Mouse (Mus musculus): ENCODE data around the gene Plagl2. TPM values are rescaled to one million over a fixed set of nuclear protein-coding genes. Genes with fewer than 3 reads are reported as not detected.

Gene Plagl2
- total RNA-seq, 1 experiment from 2014 or later, result 12.0 TPM

- DNase-seq, result no peak
Observed at GRCm38 (mm10) chr2:153239021-153239859, 2.0 kb downstream of the Plagl2 start.

DNA sequence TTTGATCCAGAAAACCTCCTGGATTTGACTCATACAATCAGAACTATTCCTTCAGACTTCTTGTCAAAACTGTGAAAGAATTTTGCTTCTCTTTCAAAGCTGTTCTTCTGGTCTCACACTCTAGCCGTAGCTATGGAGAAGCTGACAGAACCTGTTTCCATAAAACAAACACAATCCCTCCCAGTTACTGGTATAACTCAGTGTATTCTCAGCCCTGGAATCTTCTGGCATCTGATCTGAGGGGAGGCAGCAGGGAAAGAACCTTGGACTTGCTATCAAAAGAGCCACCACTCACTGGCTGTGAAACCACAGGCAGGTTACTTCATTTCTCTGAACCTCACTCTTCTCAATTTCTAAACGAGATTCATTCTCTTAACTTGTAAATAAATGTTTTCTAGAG is 2.8 kb downstream of the Plagl2 start:
- no peak for DNase-seq

GRCm38 (mm10) chr2:153237891-153238290 is 3.3 kb downstream of the Plagl2 start:
- DNase-seq, result no peak

DNA sequence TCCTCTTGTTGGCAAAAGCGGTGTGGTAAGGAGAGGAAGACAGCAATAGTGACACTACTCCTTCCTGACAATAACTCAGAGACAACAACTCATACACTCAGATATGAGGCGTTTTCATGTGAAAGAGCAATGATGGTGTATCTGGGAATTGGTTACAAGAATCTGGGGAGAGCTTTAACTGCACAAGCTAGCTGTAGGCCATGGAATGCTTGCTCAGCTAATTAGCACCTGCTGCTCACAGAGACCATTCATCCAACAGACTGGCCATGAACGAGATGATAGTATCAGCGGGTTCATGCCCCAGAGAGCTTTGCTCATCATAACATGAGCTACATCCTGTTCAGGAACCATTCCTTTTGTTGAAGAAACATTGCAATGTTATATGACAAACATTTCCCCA is 4.0 kb downstream of the Plagl2 start:
- no peak for DNase-seq

- DNase-seq, result no peak
Observed at GRCm38 (mm10) chr2:153228523-153228922, 12.7 kb downstream of the Plagl2 start.

DNA sequence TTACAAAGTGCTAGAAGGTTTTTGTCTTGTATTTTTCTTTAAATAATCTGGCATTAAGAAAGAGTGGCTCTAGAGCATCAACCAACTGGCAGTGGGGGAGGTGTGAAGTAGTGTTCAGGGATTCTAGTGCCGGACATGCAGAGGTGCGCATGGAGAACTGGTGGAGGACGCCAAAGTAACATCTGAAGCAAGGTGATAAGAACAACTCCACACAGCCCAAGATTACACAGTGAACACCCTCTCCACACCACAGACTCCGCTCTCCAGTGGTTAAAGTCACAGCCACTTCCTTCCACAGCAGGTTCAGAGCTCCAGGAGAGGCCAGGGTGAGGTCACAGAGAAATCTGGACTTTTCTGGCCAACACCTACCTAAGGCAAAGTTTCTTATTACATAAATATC is 13.3 kb downstream of the Plagl2 start:
- DNase-seq, result no peak

DNA sequence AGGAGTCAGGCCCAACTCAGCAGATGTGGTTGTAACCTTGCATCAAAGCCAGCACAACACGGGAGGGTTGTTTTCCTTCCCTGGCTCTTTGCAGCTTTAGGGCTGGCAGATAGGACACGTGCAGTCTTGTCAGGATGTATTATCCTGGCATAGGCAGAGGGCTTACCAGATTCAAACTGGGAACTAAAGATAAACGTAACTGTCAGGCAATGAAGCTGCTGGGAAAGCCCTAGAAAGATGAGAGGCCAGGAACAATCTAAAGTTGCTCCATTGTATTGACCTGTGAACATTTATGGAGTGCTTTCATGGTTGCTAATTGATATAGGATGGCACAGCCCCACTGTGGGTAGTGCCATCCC is 15.7 kb downstream of the Plagl2 start:
- DNase-seq, result no peak

DNA sequence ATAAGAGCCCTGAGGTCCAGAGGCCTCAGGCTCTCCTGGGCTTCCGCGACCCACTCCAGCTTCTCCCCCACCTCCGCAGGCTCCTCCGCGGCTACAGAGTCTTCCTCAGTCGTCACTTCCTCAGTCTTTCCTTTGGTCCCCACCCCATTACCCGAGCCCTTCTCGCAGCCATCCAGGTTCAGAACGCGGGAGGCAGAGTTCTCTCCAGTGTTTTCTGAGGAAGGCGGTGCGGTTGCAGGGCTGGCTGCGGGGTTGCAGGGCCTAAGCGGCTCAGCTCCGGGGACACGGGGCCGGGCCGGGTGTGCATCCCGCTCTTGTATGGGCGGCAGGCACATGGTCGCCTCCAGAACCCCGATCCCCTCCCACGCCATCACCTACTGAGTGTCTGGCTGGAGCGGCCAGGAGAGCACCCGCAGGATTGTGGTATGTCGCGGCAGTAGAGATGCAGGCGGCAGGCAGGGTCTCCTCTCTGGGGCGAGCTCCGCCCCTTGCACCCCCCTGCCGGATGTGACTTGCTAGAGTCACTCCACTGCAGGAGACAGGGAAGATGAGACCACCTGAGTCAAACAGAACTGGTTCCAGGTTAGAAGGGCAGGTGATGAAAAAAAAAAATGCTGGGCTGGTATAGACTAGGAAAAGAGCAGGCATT is 16.2 kb downstream of the Plagl2 start, which contains the start of gene Tspyl3:
Gene Tspyl3 (minus strand): TSS at position 496 of the 649 bp plus-strand sequence.
- DNase-seq, result no peak

DNA sequence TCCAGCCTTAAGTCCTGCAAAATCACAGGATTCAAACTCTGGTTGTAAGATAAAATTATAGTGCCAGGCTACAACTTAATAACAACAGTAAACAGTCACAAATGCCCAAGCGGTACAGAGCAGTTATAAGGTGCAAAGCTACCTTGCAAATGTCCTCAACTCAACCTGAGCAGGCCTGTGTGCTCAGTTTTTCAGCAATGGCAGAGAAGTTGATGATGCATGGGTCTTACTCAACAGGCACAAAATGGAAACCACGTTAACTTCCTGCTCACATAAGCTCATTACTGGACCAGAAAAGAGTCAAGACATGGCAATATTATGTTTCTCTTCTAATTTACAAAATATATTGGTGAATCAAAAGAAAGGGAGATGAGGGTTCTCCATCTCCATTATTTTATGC is 18.7 kb downstream of the Plagl2 start:
- DNase-seq, result no peak

GRCm38 (mm10) chr2:153222130-153222529 is 19.1 kb downstream of the Plagl2 start:
- DNase-seq, result no peak

DNA sequence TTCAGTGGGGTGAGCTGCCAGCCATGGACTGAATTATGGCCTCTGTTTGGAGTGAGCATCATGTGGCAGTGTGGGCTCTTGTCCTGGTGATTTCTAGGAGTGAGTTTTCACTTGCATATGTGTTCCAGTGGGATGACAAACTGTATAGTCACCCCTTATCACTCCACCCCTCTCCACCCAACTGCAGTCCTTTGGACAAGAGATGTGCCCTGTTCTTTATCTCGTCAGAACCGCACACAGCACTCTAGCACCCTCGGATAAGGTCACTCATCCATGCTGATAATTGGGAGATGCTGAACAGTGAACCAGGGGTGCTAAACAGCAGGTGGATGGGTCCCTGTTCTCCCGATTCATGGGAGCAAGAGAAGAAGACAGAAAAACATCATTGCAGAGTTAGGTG is 19.6 kb downstream of the Plagl2 start:
- no peak for DNase-seq

GRCm38 (mm10) chr2:153218516-153218915 is 22.7 kb downstream of the Plagl2 start:
- DNase-seq, result no peak

DNA sequence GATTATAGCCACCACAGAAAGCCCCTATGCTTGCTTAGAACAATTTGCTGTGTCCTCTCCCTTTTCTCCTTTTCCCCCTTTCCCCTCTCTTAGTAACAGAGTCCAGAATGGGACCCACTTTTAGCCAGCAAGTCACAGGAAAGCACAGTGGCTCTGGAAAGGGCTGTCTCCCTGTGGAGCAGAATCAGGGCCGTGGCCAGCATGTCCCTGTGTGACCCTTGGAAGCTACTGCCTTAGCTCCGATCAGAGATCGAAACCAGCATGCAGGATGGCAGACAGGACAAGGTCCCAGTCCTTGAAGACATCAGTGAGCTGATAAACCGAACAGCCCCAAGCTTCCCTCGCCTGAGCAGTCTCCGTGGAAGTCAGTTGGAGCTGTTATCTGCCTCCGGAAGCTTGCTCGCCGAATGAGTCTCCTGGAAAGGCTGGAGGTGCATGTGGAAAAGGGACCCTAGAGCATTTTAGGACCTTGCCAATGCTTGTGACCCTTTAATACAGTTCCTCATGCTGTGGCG is 23.3 kb downstream of the Plagl2 start:
- no peak for DNase-seq

- DNase-seq, result no peak
Observed at GRCm38 (mm10) chr2:153215421-153215820, 25.8 kb downstream of the Plagl2 start.

GRCm38 (mm10) chr2:153214771-153215259 is 26.4 kb downstream of the Plagl2 start:
- DNase-seq, result no peak

GRCm38 (mm10) chr2:153213351-153213750 is 27.9 kb downstream of the Plagl2 start:
- no peak for DNase-seq

DNA sequence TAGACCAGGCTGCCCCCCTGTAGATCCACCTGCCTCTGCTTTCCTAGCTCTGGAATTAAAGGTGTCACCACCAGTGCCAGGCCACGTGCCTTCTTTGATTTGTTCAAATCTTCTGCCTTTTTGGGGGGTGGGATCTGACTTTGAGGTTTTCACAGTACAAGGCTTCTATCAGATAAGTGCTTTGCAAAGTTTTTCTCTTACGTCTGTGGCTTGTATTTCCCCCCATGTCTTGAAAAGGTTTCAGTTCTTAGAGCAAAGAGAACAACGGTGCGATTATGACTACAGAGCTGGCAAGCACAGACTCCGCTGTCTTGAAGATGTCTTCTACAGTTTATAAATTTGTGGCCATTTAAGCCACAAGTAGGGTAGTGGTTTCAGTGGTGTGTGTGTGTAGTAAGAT is 29.8 kb downstream of the Plagl2 start:
- DNase-seq, result no peak

DNA sequence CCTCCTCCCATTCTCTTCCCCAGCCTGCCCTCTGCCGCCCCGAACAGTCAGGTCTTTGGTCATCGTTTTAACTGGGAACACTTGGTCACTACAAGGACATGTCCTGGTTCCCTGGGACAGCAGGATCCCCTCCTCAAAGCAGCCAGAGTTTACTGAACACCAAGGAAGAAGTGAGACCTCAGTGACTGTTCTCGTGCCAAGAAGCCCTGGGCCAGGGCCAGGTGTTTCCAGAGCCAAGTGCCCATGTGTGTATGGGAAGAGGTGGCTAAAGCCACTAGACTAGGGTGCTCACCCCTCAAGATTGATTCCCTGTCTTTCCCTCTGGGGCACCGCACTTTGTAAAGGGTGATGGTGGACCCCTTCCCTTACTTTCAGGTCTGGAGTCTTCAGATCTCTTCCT is 31.9 kb downstream of the Plagl2 start:
- DNase-seq, result peak; percentile 61

GRCm38 (mm10) chr2:153208149-153208548 is 33.1 kb downstream of the Plagl2 start:
- no peak for DNase-seq

GRCm38 (mm10) chr2:153202766-153203165 is 38.5 kb downstream of the Plagl2 start:
- peak; percentile 72 for DNase-seq

DNA sequence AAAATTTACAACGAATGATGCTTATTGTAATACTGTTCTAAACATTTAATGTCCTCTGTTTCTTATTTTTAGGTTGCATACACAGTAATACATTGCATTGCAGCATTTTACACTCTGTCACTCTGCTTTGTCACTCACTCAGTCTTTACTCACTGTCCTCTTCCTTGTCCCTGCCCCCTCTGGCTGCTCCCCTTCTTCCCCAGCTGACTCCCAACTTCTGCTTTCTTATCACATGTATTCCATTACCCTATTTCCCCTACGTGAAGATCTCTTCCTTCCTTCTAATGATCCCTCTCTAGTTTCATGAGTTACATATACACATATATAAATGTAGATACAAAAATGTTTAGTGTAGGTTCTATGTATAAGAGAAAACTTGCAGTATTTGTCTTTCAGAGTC is 42.1 kb downstream of the Plagl2 start:
- no peak for DNase-seq

GRCm38 (mm10) chr2:153198485-153198884 is 42.7 kb downstream of the Plagl2 start:
- no peak for DNase-seq

DNA sequence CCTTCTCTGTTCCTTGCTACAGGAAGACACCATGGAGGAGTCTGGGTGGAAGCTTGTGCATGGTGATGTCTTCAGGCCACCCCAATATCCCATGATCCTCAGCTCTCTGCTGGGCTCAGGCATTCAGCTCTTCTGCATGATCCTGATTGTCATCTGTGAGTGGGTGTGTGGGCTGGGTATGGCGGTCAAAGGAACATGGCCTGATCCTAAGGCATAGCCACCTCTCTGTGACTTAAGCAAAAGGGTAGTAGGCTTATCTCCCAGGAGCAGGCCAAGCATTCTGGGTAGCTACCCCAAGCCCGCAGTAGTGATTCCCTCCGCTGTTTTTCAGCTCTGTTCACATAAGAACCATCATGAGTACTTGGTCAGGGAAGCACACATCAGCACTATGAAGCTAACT is 47.0 kb downstream of the Plagl2 start:
- no peak for DNase-seq
